Mouse (Mus musculus) testis, postnatal 10 days (tissue): ENCODE data around the gene Fkbp8.

Experiments used
- DNase-seq: peaks from one replicate; pipeline ENCODE4 v3.0.0; 2021; ENCODE audit warnings: low spot score

Fkbp8 gene

DNA sequence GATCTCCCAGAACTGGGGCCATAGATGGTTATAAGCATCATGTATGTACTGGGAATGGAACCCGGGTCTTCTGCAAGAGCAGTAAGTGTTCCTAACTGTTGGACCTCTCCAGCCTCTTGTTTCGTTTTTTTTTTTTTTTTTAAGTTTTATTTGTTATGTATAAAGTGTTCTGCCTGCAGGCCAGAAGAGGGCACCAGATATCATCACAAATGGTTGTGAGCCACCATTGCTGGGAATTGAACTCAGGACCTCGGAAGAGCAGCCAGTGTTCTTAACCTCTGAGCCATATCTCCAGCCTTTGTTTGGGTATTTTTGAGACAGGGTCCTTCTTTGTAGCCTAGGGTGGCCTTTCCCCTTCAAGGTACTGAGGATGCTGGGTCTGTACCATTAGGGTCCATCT is 31.5 kb downstream of the Fkbp8 start:
- DNase-seq = no peak

- peak; percentile 78 for DNase-seq
Measured at GRCm38 (mm10) chr8:70560096-70560495, 32.6 kb downstream of the Fkbp8 start.

GRCm38 (mm10) chr8:70560564-70560963 is 33.0 kb downstream of the Fkbp8 start:
- DNase-seq = no peak

- no peak for DNase-seq
Measured at GRCm38 (mm10) chr8:70561357-70561756, 33.8 kb downstream of the Fkbp8 start.

GRCm38 (mm10) chr8:70561809-70562535 is 34.4 kb downstream of the Fkbp8 start:
- DNase-seq = peak; percentile 62

DNA sequence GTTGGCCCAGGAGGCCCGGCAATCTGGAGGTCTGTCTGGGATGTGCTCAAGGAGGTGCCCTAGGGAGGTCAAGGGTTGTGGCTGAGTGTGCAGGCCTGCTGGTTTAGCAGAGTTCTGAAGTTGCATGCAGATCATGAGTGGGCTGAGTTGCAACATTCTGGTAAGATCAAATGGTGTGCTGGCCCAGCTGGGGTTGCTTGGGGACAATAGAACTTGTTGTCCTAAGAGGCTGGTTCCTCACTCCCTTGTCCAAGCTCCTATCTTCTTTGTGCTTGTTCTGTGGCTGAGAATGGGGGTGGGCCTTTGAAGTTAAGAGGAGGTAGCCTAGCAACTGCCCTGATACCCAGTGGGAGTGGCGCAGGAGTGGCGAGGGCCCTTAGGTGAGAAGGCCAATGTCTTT is 35.3 kb downstream of the Fkbp8 start:
- peak; percentile 58 for DNase-seq

DNA sequence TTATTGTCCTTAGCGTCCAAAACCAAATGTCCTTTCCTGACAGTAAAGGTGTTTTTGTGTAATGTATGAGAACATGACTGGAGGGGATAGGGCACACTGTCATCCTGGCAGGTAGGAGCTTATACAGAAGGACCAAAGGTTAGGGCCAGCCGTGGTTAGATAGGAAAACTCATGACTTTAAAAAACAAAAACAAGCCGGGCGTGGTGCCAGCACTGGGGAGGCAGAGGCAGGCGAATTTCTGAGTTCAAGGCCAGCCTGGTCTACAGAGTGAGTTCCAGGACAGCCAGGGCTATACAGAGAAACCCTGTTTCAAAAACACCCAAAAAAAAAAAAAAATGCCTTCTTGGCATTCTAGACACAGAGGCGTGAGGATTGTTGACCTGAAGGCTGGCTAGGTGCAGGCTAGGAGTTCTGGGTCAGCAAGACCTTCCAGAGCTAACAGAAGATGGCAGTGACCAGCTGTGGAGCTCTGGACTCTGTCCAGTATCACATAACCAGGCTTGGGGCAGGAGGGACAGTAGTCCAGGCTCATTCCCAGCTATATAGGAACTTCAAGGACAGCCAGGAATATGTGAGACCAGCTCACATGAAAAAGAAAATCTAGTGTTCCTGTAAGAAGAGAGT is 36.4 kb downstream of the Fkbp8 start:
- DNase-seq = peak; percentile 65

DNA sequence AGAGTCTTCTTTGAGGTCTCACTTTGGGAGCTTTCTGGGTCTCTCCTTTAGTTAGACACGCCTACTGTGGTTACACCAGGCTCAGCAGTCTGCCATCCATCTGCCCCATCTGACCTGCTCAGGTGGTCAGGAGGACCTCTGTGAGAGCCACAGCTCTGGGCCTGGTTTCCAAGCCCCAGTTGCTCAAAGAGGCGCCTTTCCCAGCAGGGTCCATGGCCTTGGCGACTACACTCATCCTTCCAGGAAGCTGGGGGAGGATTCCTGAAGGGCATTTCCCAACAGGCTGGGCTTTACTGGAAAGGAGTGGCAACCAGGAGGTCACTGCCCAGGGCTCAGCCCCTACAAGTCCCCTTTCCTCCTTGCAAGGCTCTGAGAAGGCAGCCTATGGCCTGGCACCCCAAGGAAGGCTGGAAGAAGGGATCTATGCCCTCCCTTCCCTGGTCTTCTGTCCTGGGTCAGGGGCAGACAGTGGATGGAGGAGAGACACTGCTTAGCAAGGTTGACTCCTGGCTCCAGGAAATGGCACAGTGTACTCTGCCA is 37.2 kb downstream of the Fkbp8 start:
- no peak for DNase-seq

GRCm38 (mm10) chr8:70565561-70565960 is 38.0 kb downstream of the Fkbp8 start:
- peak; percentile 83 for DNase-seq

DNA sequence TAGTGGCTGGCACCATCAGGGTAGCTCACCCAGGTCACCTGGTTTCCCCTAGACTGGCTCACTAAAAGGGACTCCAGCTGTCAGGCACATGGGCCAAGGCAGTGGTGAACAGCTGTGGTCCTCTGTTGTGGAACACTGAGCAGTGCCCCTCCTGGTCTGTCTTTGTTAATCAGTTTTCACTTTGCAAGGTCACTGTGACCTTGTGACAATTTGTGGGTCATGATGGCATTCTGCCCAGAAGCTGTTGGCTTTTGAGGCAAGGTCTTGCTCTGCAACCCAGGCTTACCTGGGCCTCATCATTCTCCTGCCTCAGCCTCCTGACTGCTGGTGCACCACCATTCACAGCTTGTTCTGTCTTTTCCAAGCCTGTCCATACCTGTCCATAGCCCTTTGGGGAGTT is 42.8 kb downstream of the Fkbp8 start:
- no peak for DNase-seq

GRCm38 (mm10) chr8:70570990-70571389 is 43.5 kb downstream of the Fkbp8 start:
- no peak for DNase-seq

DNA sequence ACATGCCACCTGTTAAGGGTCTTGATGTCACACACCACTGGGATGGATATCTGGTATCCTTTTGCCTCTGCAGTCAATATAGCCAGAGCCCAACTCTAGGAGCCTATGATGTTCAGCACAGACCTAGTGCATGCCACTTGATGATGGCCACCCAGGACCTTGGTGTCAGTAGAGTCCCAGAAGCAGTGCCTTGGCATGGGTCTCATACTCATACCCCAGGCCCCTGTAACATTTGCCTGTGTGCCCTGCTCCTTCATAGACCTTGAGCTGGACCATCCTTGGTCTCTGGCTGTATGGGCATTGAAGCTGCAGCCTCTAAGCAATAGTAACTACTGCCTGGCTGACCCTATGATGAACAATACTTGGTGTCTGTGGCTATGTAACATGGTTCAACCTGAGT is 46.8 kb downstream of the Fkbp8 start:
- DNase-seq = no peak

DNA sequence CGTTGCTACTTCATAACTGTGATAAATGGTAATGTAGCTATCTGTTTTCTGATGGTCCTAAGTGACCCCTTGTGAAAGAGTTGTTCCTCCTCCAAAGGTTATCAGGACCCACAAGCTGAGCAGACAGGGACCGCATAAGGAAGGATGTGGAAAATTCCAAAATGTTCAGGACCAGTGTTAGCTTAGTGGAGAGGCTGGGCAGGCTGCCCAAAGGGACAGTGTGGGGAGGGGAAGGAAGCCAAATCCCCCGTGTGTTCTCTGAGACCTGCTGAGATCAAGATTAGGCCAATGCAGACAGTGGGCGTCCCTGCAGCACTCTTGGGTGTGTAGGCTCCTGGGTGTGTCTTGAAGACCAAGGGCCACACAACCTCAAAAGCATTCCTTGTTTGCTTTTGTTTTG is 47.4 kb downstream of the Fkbp8 start:
- DNase-seq = peak; percentile 67

- no peak for DNase-seq
Measured at GRCm38 (mm10) chr8:70577207-70577606, 49.7 kb downstream of the Fkbp8 start.

- no peak for DNase-seq
Measured at GRCm38 (mm10) chr8:70583476-70584387, 56.2 kb downstream of the Fkbp8 start.

- no peak for DNase-seq
Measured at GRCm38 (mm10) chr8:70584606-70585257, 57.2 kb downstream of the Fkbp8 start.
